ENCODE assay signal across 22 mouse cellular contexts in genomic region chr9:108776614-108777013, GRCm38 (mm10). TPM values are rescaled to one million over a fixed set of nuclear protein-coding genes. Genes with fewer than 3 reads are reported as not detected.
DNase-seq lines count a peak whose midpoint lies in the region; ATAC-seq and TF ChIP-seq lines count a peak whose summit lies in the region.
"Had no signal": no experiment of that assay in that cellular context is flagged by ENCODE, and none has a peak within 500 bp of the region (broad histone marks: within the 10 kb centered on the region; RNA-seq: fewer than 3 reads in every experiment).

No protein-coding gene starts in this region.

- no peak for TF ChIP-seq EP300 in MEL (IDR thresholded peaks at IDR 0.05; ENCODE audit: low read depth in 1 of 2, low read length in 2 of 2)

- no peaks in the 10 kb centered on the region for H3K9me3 ChIP-seq in MEL (replicated peaks; ENCODE audit: insufficient read depth, low read length)
- H3K9me3 ChIP-seq in liver, embryonic 11.5 days (ENCODE audit: control insufficient read depth, low read length) = 0 out of 2 replicates have a peak, but pooled peaks cover 3% of the 10 kb centered on the region
- H3K9me3 ChIP-seq in liver, embryonic 15.5 days (replicated peaks) = no peaks in the 10 kb centered on the region
- H3K9me3 ChIP-seq in midbrain, embryonic 10.5 days (replicated peaks) = peaks cover 8% of the 10 kb centered on the region
- H3K9me3 ChIP-seq in forebrain, embryonic 13.5 days (replicated peaks) = no peaks in the 10 kb centered on the region
- H3K9me3 ChIP-seq: embryonic facial prominence, embryonic 10.5 days had no signal

- H3K9ac ChIP-seq in MEL (ENCODE audit: control insufficient read depth, low read depth, low read length, poor library complexity, severe bottlenecking) = no peak overlapping the region
- no peak overlapping the region for H3K9ac ChIP-seq in liver, embryonic 11.5 days (ENCODE audit: low read depth, low read length)
- H3K9ac ChIP-seq in liver, embryonic 15.5 days = no peak overlapping the region
- no peak overlapping the region for H3K9ac ChIP-seq in forebrain, embryonic 13.5 days
- H3K9ac ChIP-seq: forebrain, postnatal 0 days; heart, embryonic 12.5 days; hindbrain, embryonic 14.5 days had no signal

- DNase-seq in MEL (ENCODE audit: low read depth, low spot score) = peak; percentile 32
- no peak for DNase-seq in liver, embryonic 11.5 days (ENCODE audit: low spot score)
- DNase-seq in skeletal muscle tissue, adult 2 months (ENCODE audit: low read depth, low spot score) = peak; percentile 8
- DNase-seq in yolk sac, embryonic 10.5 days (ENCODE audit: low spot score) = no peak
- DNase-seq in midbrain, embryonic 10.5 days (ENCODE audit: low spot score) = no peak
- DNase-seq in urinary bladder, adult 2 months (ENCODE audit: low spot score) = no peak
- DNase-seq: adrenal gland, postnatal 14 days; cerebellum, adult 18-20 months; cerebellum, adult 9-11 months; cerebellum, postnatal 36 days; forebrain, postnatal 0 days; gastrocnemius, adult 2 months; gastrocnemius, postnatal 25 days had no signal

- peaks cover 0 to 11% of the 10 kb centered on the region in 2 experiments; a peak in 2 of 4 replicates for H3K36me3 ChIP-seq in MEL (ENCODE audit: control insufficient read depth in 1 of 2, insufficient read depth in 2 of 2, low read length in 2 of 2)
- no peaks in the 10 kb centered on the region for H3K36me3 ChIP-seq in liver, embryonic 11.5 days (ENCODE audit: control insufficient read depth, insufficient read depth, low read length)
- H3K36me3 ChIP-seq in liver, embryonic 15.5 days (replicated peaks) = no peaks in the 10 kb centered on the region
- no peaks in the 10 kb centered on the region for H3K36me3 ChIP-seq in midbrain, embryonic 10.5 days
- no peaks in the 10 kb centered on the region for H3K36me3 ChIP-seq in forebrain, embryonic 13.5 days (ENCODE audit: poor library complexity, severe bottlenecking)
- H3K36me3 ChIP-seq: embryonic facial prominence, embryonic 10.5 days; heart, embryonic 12.5 days; hindbrain, embryonic 10.5 days had no signal

- H3K4me1 ChIP-seq in MEL (ENCODE audit: control insufficient read depth in 1 of 2, insufficient read depth in 2 of 2, low read length in 2 of 2) = peaks cover 9 to 17% of the 10 kb centered on the region in 2 experiments
- H3K4me1 ChIP-seq in liver, embryonic 11.5 days (replicated peaks; ENCODE audit: control insufficient read depth, insufficient read depth, low read length) = peaks cover 4% of the 10 kb centered on the region
- H3K4me1 ChIP-seq in liver, embryonic 15.5 days (replicated peaks) = peaks cover 20% of the 10 kb centered on the region
- peaks cover 38% of the 10 kb centered on the region for H3K4me1 ChIP-seq in midbrain, embryonic 10.5 days
- H3K4me1 ChIP-seq in forebrain, embryonic 13.5 days = 0 out of 2 replicates have a peak, but pooled peaks cover 4% of the 10 kb centered on the region

- TF ChIP-seq POLR2A in MEL (IDR thresholded peaks at IDR 0.05; ENCODE audit: control insufficient read depth in 1 of 2, insufficient read depth in 1 of 2, low read depth in 1 of 2, low read length in 2 of 2, poor library complexity in 1 of 2) = no peak

- no peak overlapping the region for H3K4me3 ChIP-seq in MEL (ENCODE audit: control insufficient read depth in 1 of 2, insufficient read depth in 1 of 2, low read depth in 2 of 2, low read length in 2 of 2)
- no peak overlapping the region for H3K4me3 ChIP-seq in liver, embryonic 11.5 days (ENCODE audit: low read depth, low read length)
- H3K4me3 ChIP-seq in liver, embryonic 15.5 days (replicated peaks) = no peak overlapping the region
- H3K4me3 ChIP-seq in midbrain, embryonic 10.5 days = no peak overlapping the region
- H3K4me3 ChIP-seq in forebrain, embryonic 13.5 days = no peak overlapping the region
- H3K4me3 ChIP-seq: embryonic facial prominence, embryonic 10.5 days; erythroblast, embryonic 14.5 days; gastrocnemius, adult 2 months; heart, embryonic 12.5 days; hindbrain, embryonic 10.5 days had no signal

- H3K4me2 ChIP-seq in liver, embryonic 11.5 days = no peak overlapping the region
- peak overlapping the region; percentile 37 for H3K4me2 ChIP-seq in liver, embryonic 15.5 days
- no peak overlapping the region for H3K4me2 ChIP-seq in forebrain, embryonic 13.5 days
- H3K4me2 ChIP-seq: heart, embryonic 12.5 days; hindbrain, embryonic 14.5 days had no signal

- no peak for TF ChIP-seq RAD21 in MEL (IDR thresholded peaks at IDR 0.05; ENCODE audit: low read depth, low read length)

- no peak overlapping the region for H3K27ac ChIP-seq in MEL (ENCODE audit: control insufficient read depth, low read depth, low read length)
- H3K27ac ChIP-seq in liver, embryonic 11.5 days (ENCODE audit: low read depth, low read length) = no peak overlapping the region
- H3K27ac ChIP-seq in liver, embryonic 15.5 days (replicated peaks) = 0 out of 2 replicates have a peak overlapping the region, but pooled peaks have one; percentile 10
- H3K27ac ChIP-seq in midbrain, embryonic 10.5 days (replicated peaks) = no peak overlapping the region
- H3K27ac ChIP-seq in forebrain, embryonic 13.5 days = no peak overlapping the region
- H3K27ac ChIP-seq: embryonic facial prominence, embryonic 10.5 days; gastrocnemius, adult 2 months; hindbrain, embryonic 10.5 days; hindbrain, embryonic 14.5 days had no signal

- ATAC-seq in liver, embryonic 11.5 days (replicated peaks; ENCODE audit: low FRiP score) = peak; percentile 43
- ATAC-seq in liver, embryonic 15.5 days (ENCODE audit: insufficient read depth) = peak; percentile 81
- no peak for ATAC-seq in forebrain, embryonic 13.5 days
- ATAC-seq: activated CD4-positive, CD25-positive, alpha-beta regulatory T cell, adult 4 months; forebrain, postnatal 0 days; Patski had no signal

- no peaks in the 10 kb centered on the region for H3K79me2 ChIP-seq in MEL (ENCODE audit: control insufficient read depth, insufficient read depth, low read length, poor library complexity)

- peaks cover 0 to 4% of the 10 kb centered on the region in 2 experiments; a peak in 3 of 4 replicates for H3K27me3 ChIP-seq in MEL (ENCODE audit: control insufficient read depth in 1 of 2, insufficient read depth in 2 of 2, low read length in 2 of 2)
- H3K27me3 ChIP-seq in liver, embryonic 11.5 days (replicated peaks; ENCODE audit: control insufficient read depth, insufficient read depth, low read length) = no peaks in the 10 kb centered on the region; the same call in 1 of the 2 replicates
- H3K27me3 ChIP-seq in liver, embryonic 15.5 days = peaks cover 17% of the 10 kb centered on the region
- no peaks in the 10 kb centered on the region for H3K27me3 ChIP-seq in midbrain, embryonic 10.5 days (ENCODE audit: low read depth, poor library complexity, severe bottlenecking)
- no peaks in the 10 kb centered on the region for H3K27me3 ChIP-seq in forebrain, embryonic 13.5 days
- H3K27me3 ChIP-seq: heart, embryonic 12.5 days; Patski had no signal

- WGBS in liver, embryonic 11.5 days = 80% methylated on average over 4 of the region's 4 CpGs
- WGBS in liver, embryonic 15.5 days (ENCODE audit: insufficient replicate concordance) = 64% methylated on average over 4 of the region's 4 CpGs
- WGBS in midbrain, embryonic 10.5 days = 95% methylated on average over 4 of the region's 4 CpGs
- WGBS in forebrain, embryonic 13.5 days = 86% methylated on average over 4 of the region's 4 CpGs

- TF ChIP-seq CTCF in MEL (IDR thresholded peaks at IDR 0.05 in 2 of 3, conservative IDR thresholded peaks at IDR 0.05 in 1 of 3; ENCODE audit: control insufficient read depth in 1 of 3, insufficient read depth in 1 of 3, low read depth in 2 of 3, low read length in 3 of 3, poor library complexity in 1 of 3, severe bottlenecking in 1 of 3) = no peak

TF ChIP-seq in MEL, 35 proteins besides CTCF, POLR2A, EP300 and RAD21 (continues in another document):
- no peak for TF ChIP-seq POLR2AphosphoS2 (IDR thresholded peaks at IDR 0.05; ENCODE audit: low read length)
- no peak for TF ChIP-seq CHD2 (IDR thresholded peaks at IDR 0.05; ENCODE audit: low read length)
- TF ChIP-seq GABPA (IDR thresholded peaks at IDR 0.05; ENCODE audit: low read depth, low read length) = no peak
- TF ChIP-seq HCFC1 (IDR thresholded peaks at IDR 0.05; ENCODE audit: low read depth, low read length) = no peak
- TF ChIP-seq TAL1 (IDR thresholded peaks at IDR 0.05; ENCODE audit: low read length) = no peak

RNA-seq across cellular contexts. Expression of gene Ip6k2, which starts 7.0 kb away (rescaled TPM):
- total RNA-seq in MEL (2012; rRNA removed) = 21.3 and 25.1 TPM in 2 replicates
- polyA plus RNA-seq in MEL (2012; ENCODE audit: insufficient read depth in 1 of 2, insufficient read length in 2 of 2, low read depth in 1 of 2, low replicate concordance in 2 of 2, missing spikeins in 1 of 2) = 10 to 100 TPM in 1 of 2 experiments, not detected in 1; 33.7 TPM
- polyA plus RNA-seq in liver, embryonic 11.5 days (2014; fragmentation: Nextera tagmentation; extraction: Ambion mirVana) = 31.8 and 37.5 TPM in 2 replicates
- polyA plus RNA-seq in liver, embryonic 15.5 days (2015; fragmentation: Nextera tagmentation; extraction: Ambion mirVana) = 11.6 and 12.9 TPM in 2 replicates
- 89.0 and 105 TPM in 2 replicates for polyA plus RNA-seq in midbrain, embryonic 10.5 days (2016; fragmentation: Nextera tagmentation; extraction: Ambion mirVana)
- 77.3 and 97.8 TPM in 2 replicates for polyA plus RNA-seq in urinary bladder, adult 2 months (2012; rRNA removed)
- polyA plus RNA-seq in forebrain, embryonic 13.5 days (2015; fragmentation: Nextera tagmentation; extraction: Ambion mirVana) = 153 and 172 TPM in 2 replicates

RNA-seq across cellular contexts. Expression of gene Nckipsd, which starts 31.6 kb away (rescaled TPM):
- 3.9 and 6.6 TPM in 2 replicates for total RNA-seq in MEL (2012; rRNA removed)
- polyA plus RNA-seq in MEL (2012; ENCODE audit: insufficient read depth in 1 of 2, insufficient read length in 2 of 2, low read depth in 1 of 2, low replicate concordance in 2 of 2, missing spikeins in 1 of 2) = 10 to 100 TPM in 1 of 2 experiments, not detected in 1; 10.3 TPM
- polyA plus RNA-seq in liver, embryonic 11.5 days (2014; fragmentation: Nextera tagmentation; extraction: Ambion mirVana) = 8.8 and 16.2 TPM in 2 replicates
- 3.9 and 9.1 TPM in 2 replicates for polyA plus RNA-seq in liver, embryonic 15.5 days (2015; fragmentation: Nextera tagmentation; extraction: Ambion mirVana)
- polyA plus RNA-seq in midbrain, embryonic 10.5 days (2016; fragmentation: Nextera tagmentation; extraction: Ambion mirVana) = 14.5 and 17.3 TPM in 2 replicates
- polyA plus RNA-seq in urinary bladder, adult 2 months (2012; rRNA removed) = 10.2 and 11.7 TPM in 2 replicates
- polyA plus RNA-seq in forebrain, embryonic 13.5 days (2015; fragmentation: Nextera tagmentation; extraction: Ambion mirVana) = 15.2 and 17.6 TPM in 2 replicates

RNA-seq across cellular contexts. Expression of gene Celsr3, which starts 49.5 kb away (rescaled TPM):
- 0.12 TPM in 1 of 2 replicates, not detected in the other for total RNA-seq in MEL (2012; rRNA removed)
- polyA plus RNA-seq in MEL (2012; ENCODE audit: insufficient read depth in 1 of 2, insufficient read length in 2 of 2, low read depth in 1 of 2, low replicate concordance in 2 of 2, missing spikeins in 1 of 2) = under 1 TPM in 1 of 2 experiments, not detected in 1; 0.03 TPM
- polyA plus RNA-seq in liver, embryonic 11.5 days (2014; fragmentation: Nextera tagmentation; extraction: Ambion mirVana) = 0.08 and 0.22 TPM in 2 replicates
- 0.15 and 0.16 TPM in 2 replicates for polyA plus RNA-seq in liver, embryonic 15.5 days (2015; fragmentation: Nextera tagmentation; extraction: Ambion mirVana)
- 3.1 and 5.0 TPM in 2 replicates for polyA plus RNA-seq in midbrain, embryonic 10.5 days (2016; fragmentation: Nextera tagmentation; extraction: Ambion mirVana)
- 0.19 and 0.23 TPM in 2 replicates for polyA plus RNA-seq in urinary bladder, adult 2 months (2012; rRNA removed)
- polyA plus RNA-seq in forebrain, embryonic 13.5 days (2015; fragmentation: Nextera tagmentation; extraction: Ambion mirVana) = 13.3 and 14.4 TPM in 2 replicates
- polyA plus RNA-seq: activated CD4-positive, CD25-positive, alpha-beta regulatory T cell, adult 4 months had no signal

Comparison
In these comparisons a context has a peak if more than half of its experiments do, and no peak if none do; other contexts are left out.
1. DNase-seq: peak in MEL (single experiment) and skeletal muscle tissue, adult 2 months (single experiment); none in liver, embryonic 11.5 days (single experiment), yolk sac, embryonic 10.5 days (single experiment), midbrain, embryonic 10.5 days (single experiment) and urinary bladder, adult 2 months (single experiment).